Mouse (Mus musculus) embryo, embryonic 9.5 days (tissue): ENCODE results near the gene Trak1.
A peak's percentile ranks its signal among the peaks of the same experiment; 100 is the strongest.

Experiments used
- DNase-seq: peaks from one replicate; pipeline ENCODE4 v3.0.0-alpha.2; 2017; ENCODE audit errors: extremely low spot score

Gene Trak1

DNA sequence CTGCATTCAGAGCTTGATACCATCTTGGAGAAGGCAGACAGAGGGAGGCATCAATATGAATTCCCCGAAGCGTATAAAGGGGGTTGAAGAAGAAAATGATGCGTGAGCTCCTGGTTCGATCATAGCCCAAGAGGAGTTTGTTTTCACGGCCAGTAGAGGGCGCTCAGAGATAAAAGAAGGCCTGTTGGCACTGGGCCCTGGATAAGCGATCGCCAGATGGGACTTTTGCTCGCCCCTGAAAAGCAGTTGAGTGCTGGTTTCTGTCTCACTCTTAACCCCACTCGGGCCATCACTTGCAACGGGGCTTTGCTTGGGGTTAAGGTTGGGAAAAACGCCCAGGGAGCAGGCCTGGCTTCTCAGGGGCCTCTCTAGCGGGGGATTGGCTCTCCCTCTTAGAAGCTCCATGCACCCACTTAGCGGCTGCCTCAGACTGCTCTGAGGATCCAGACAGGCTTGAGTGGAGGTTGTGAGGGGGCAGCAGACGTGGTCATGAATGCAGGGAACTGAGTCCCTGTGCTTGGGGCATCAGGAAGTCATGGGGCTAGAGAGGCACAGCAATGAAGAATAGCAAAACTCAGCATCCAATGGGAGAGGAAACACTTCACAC, 180.1 kb downstream of the Trak1 start:
- peak; percentile 70 for DNase-seq

DNA sequence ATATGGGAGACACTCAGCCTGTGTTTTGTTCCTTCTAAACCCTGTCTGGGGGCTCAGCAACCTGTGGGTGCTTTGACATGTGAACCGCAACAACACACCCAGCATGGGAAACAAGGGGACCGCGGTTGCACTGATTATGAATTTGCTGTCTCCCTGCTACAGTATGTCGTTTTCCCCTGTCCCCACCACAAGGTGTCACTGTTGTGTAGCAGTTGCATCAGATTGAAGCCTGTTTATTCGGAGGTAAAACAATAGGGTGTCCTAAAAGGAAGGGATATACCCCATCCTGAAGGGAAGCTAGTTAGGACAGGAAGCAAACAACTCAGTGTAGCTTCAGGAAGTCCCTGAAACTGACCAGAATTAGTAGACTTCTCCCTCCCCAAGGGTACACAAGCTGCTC, 182.2 kb downstream of the Trak1 start:
- DNase-seq, result peak; percentile 75

DNA sequence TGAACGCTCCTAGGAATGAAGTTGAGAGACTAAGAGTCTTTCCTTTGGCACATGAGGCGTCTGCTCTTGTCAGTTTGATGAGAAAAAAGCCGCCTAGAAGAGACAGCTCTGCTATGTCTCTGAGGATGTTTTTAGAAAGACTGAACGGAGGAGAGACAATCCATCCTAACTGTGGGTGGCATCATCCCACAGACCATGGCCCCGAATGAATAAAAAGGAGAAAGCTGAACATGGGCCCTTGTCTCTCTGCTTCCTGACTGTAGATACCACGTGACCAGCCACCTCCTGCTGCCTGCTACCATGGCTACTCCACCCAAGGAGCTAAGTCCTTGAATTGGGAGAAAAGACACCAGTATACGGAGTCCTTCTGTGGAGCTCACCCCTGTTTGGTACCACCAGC, 189.9 kb downstream of the Trak1 start:
- DNase-seq, result no peak

DNA sequence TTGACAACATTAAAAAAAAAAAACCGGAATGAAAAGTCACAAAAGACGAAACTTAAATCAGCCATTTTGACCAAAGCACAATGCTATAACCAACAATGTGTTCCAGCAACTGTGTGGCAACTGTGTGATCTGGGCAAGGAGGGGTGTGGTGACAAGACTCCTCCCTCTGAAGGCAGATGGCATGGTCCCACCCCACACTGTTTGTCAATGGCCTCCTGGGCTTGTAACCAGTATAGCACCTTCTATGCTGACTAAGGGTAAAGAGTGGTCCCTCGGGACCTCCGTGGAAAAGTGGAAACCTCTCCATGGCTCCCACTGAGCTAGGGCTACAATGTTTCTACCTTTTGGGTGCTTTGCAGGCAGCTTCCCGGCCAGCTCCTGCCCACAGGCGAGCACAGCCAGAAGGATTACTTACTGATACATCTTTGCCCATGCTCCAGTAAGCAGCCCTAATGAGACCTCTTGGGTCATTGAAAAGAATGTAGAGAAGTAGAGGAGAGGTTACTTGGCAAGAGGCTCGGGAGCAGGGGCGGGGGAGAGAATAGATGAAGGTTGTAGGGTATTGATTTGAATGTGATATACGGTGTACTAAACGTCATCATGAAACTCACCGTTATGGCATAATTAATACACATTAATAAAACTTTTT, 194.4 kb downstream of the Trak1 start:
- DNase-seq, result no peak

DNA sequence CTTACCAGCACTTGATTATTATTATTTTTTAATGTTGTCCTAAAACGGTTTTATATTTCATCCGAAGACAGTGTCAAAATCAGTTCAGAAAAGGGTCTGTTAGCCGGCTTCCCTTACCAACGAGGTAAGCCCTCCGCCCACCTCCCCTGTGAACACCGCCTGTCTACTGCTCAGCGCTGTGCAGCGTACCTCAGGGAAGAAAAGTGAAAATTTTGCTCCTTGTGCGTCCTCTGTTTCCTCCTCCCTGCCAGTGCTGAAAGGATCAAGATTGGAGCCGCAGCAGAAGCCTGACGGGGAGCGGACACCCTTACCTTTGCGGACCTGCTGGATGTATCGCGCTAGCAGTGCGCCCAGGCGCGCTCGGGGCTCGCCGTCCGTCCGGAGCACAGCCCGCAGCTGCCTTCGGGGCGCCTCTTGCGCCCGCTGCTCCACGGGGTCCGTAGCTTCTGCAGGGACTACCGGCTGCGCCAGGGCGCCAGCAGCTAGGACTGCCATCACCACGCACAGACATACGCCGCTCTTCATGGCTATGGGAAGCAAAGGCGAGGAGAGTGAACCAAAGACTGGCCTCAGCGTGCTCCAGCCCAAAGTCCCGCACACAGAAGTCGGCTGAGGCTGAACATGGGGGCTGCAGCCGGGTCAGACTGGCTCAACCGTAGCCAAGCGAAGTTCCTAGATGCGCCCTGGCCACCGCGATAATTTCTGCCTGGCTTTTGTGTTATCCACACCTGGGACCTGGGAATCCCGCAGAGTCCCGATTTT, 196.9 kb downstream of the Trak1 start:
- peak; percentile 42 for DNase-seq

DNA sequence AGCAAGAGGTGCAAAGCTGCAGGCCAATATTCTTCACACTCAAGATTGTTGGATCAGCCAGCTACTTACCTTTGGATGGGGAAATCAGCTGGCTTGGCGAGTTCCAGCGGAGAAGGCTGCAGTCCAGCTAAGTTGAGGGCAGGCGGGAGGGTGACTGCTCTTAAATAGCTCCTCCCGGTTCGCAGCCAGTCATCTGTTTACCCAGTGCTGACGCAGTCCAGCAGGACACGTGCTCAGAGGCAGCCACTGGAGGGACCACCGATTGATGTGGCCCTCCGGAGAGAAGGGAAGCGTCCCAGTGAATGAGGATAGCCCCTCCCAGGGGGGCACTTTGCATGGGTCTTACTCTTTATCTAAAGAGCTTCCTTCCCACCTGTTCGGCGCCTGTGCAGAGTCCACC, 198.2 kb downstream of the Trak1 start, which contains the start of gene Cck:
Cck (minus strand) TSS at position 166 of the 400 bp plus-strand sequence.
- peak; percentile 58 for DNase-seq

DNA sequence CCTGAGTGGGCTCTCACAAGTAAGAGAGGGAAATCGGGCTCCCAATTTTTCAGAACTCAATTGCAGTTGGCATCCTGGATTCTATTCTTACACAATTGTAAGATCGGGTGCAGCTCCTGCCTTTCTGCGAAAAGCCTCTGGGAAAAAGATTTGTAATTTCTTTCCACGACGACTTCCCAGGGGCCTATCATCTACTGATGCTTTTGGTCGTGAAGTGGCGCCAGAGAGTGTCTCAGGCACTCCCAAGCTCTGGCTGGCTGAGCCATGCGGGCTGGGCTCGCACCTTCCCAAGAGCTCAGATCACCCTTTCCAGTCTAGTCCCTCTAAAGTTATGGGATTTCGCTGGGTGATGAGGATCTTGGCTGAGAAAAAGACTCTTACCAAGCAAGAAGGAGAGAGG, 198.8 kb downstream of the Trak1 start:
- no peak for DNase-seq

DNA sequence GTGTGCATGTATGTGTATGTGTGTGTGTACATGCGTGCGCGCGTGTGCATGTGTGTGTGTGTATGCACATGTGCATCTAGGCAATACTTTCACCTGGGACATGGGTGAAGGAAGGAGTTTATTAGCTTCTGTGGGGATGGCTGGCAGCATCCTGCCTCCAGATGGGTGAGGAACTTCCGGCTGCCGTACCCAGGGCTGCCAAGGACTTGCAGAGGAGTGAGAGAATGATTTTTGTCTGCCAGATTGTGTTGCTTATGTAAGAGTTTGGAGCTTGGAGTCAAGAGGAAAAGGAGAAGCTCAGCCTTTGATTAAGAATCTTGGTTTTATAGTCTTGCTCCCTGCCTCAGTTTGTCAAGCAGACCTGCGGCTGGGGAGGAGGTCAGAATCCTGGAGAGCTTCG, 208.0 kb downstream of the Trak1 start:
- no peak for DNase-seq

DNA sequence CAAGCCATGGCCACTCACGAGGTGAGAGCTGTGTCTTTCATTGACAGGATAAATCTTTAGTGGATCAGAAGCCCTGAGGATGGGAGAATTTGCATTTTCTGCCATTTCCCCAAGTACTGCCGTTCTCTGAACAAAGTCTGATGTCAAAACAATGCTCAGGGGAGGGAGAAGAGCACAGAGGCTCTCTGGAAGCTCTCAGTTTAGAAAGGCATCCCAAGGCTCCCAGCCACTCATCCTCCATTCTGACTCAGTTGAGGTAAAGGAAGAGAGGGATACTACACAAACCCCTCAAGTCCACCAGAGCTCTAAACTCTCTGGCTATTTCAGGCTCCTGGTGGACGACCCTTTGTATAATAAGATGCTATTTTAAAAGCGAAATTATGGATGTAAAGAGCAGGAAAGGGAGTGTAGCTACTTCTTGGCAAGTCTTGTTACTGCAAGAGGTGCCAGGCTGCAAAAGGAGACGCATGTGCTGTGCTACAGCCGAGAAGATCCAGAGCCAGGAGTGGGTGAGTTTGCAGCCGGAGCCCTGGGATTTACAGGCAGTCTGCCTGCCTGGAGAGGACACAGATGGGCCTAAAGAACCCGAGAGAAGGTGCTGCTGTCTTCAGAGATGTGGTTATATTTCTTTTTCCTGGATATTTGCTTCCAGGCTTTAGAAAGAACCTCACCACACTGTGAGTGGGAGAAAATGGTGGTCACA, 209.3 kb downstream of the Trak1 start:
- no peak for DNase-seq

DNA sequence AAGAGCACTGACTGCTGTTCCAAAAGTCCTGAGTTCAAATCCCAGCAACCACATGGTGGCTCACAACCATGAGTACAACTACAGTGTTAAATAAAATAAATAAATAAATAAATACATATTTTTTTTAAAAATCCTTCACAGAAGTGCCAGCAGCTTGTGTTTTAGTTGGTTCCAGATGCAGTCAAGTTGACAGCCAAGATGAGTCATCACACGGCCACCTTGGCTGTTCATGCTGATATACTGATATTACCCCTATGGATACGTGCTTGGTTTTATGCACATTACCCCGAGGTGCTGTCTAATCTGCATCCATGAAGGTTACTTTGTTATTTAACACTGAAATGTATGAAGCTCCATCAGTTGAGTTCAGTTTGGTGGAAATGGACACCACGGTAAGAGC, 214.6 kb downstream of the Trak1 start:
- no peak for DNase-seq

DNA sequence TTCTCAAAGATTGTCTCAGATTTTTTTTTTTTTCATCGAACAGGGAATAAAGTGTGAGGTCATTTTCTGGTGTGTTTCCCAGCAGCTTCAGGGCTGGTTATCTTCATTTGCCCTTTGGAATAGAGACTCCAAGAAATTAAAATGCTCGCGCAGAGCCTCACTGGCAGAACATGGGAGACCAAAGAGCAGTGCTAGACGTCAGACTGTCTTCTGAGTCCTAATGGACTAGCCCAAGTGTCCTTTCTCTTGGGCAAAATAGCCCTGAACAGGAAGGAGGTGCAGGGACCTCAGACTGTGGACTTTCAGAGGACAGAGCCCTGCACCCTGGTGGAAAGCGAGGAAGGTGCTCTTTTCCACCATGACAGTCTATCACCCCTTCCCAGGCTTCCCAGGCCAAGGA, 217.2 kb downstream of the Trak1 start:
- DNase-seq, result no peak

DNA sequence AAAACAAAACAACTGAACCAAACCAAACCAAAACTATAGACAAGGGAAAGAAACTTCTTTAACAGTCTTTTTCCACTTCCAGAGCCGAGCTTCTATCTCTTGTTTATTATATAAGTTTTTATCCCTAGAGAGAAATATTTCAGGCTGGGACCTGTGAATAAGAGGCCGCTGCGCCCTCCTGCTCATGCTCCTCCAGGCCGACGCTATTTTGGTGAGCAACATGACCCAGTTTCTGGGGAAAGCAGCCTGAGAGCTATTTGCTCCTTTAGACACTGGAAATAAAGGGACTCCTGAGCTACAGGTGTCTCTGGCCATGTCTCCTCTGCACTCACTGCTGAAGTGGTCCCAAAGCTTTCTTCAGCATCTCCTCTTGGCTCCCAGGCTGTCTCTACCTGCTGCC, 222.7 kb downstream of the Trak1 start:
- no peak for DNase-seq
